Mouse (Mus musculus): ENCODE measurements around the gene Rgs9bp.
"Not testable (repeated sequence)": the region's sequence is repeated elsewhere in the genome, so short reads cannot be mapped to it uniquely, and the experiment has no call there.

Gene Rgs9bp

DNA sequence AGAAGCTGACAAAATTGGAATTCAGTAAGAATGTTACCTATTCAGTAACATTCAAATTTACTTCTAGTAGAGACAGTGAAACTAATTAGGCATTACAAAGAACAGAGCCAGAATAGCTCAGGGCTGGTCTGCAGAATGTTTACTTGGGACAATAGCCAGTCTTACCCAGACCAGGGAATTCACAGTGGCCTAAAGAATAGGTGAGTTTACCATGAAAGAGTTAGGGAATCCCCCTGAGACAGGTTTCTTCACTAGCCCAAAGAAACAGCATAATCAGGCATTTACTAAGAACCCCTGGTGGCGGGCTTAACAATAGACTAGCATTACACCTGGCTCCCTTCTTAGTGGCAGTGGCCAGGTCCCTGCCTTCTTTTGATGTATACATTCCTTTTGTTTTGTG is 54.8 kb downstream of the Rgs9bp start:
- DNase-seq (ENCODE audit: low spot score in 2 of 2), result not testable (repeated sequence)

DNA sequence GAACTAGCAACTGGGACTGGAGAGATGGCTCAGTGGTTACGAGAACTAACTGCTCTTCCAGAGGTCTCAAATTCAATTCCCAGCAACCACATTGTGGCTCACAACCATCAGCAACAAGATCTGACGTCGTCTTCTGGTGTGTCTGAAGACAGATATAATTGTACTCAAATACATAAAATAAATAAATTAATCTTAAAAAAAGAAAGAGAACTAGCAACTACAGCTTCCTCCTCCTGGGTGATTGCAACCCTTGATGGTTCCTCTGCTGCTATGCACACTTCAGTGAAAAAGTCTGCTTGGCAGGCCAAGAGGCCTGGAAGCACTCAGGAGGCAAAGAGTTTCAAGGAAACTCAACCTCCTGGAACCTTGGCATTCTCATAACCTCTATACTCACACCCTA is 55.4 kb downstream of the Rgs9bp start:
- no peak for DNase-seq (ENCODE audit: low spot score in 2 of 2)
